Mouse (Mus musculus): ENCODE data around the gene Ndufaf1. TPM values are rescaled to one million over a fixed set of nuclear protein-coding genes. Genes with fewer than 3 reads are reported as not detected.
"Not testable (repeated sequence)": the region's sequence is repeated elsewhere in the genome, so short reads cannot be mapped to it uniquely, and the experiment has no call there.

Ndufaf1 gene
- polyA plus RNA-seq, 1 experiment from 2014 or later: 24.3 TPM

DNA sequence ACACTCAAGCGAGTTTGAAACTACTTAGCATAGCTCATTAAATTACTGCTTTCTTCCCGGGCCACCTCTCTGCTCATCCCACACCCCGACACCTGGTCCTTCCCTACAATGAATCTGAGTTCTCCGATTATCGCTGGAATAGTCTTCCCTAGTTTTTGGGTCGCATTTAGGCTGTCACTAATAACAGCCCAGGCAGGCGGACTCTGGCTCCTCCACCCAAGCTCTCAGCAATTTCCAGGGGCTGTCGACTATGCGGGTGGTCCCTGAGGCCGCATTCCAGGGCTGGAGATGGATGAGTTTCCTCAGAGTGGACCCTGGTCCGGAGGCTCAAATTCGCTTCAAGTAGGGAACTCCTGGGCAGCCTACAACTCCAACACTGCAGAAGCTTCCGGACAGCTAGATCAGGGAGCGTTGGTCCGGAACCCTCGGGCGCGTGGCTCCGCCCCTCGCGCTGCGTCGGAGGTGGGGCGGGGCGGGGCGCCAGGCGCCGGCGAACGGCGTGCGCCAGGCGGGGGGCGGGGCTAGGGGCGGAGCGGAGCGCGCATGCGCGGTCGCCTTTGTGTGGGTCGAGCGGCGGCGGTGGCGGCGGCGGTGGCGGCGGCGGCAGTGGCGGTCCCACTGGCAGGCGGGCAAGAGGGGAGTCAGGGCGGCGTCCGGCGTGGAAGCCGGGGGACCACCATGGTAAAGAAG lies 12.0 kb upstream of the Ndufaf1 start, which contains the start of gene Rtf1:
Gene Rtf1 (plus strand): TSS at position 544 of the 690 bp plus-strand sequence.
- H3K4me2 ChIP-seq (replicated peaks; ENCODE audit: low read depth): peak within 1 kb of the TSS; percentile 86
- H3K9me3 ChIP-seq (ENCODE audit: control insufficient read depth): no peaks in the 10 kb centered on the region
- TF ChIP-seq CTCF (IDR thresholded peaks at IDR 0.05; ENCODE audit: low read depth): no peak
- H3K9ac ChIP-seq (ENCODE audit: low read depth, low read length): peak within 1 kb of the TSS; percentile 89
- H3K36me3 ChIP-seq (ENCODE audit: control insufficient read depth, insufficient read depth): no peaks in the 10 kb centered on the region
- 0 out of 2 replicates have a peak, but pooled peaks cover 4% of the 10 kb centered on the region for H3K4me1 ChIP-seq (replicated peaks; ENCODE audit: control insufficient read depth, insufficient read depth, low read length)
- ATAC-seq: peak; percentile 96
- peak within 1 kb of the TSS; percentile 88 for H3K27ac ChIP-seq (ENCODE audit: low read depth, low read length)
- no peaks in the 10 kb centered on the region for H3K27me3 ChIP-seq (replicated peaks; ENCODE audit: control insufficient read depth, insufficient read depth, low read length)
- WGBS: under 1% methylated on average over 57 of the region's 58 CpGs
- peak within 1 kb of the TSS; percentile 89 for H3K4me3 ChIP-seq (ENCODE audit: low read depth, low read length)

- no peaks in the 10 kb centered on the region for H3K36me3 ChIP-seq (ENCODE audit: control insufficient read depth, insufficient read depth)
- WGBS: 12% methylated on average over 7 of the region's 7 CpGs
- H3K9me3 ChIP-seq (ENCODE audit: control insufficient read depth): no peaks in the 10 kb centered on the region
- no peak overlapping the region for H3K9ac ChIP-seq (ENCODE audit: low read depth, low read length)
- H3K27ac ChIP-seq (ENCODE audit: low read depth, low read length): no peak overlapping the region
- peak; percentile 78 for TF ChIP-seq CTCF (IDR thresholded peaks at IDR 0.05; ENCODE audit: low read depth)
- H3K4me1 ChIP-seq (replicated peaks; ENCODE audit: control insufficient read depth, insufficient read depth, low read length): no peaks in the 10 kb centered on the region
- H3K27me3 ChIP-seq (replicated peaks; ENCODE audit: control insufficient read depth, insufficient read depth, low read length): no peaks in the 10 kb centered on the region
- no peak overlapping the region for H3K4me2 ChIP-seq (replicated peaks; ENCODE audit: low read depth)
- no peak for ATAC-seq
- no peak overlapping the region for H3K4me3 ChIP-seq (ENCODE audit: low read depth, low read length)
Observed at GRCm38 (mm10) chr2:119669010-119669409, 6.4 kb upstream of the Ndufaf1 start.

DNA sequence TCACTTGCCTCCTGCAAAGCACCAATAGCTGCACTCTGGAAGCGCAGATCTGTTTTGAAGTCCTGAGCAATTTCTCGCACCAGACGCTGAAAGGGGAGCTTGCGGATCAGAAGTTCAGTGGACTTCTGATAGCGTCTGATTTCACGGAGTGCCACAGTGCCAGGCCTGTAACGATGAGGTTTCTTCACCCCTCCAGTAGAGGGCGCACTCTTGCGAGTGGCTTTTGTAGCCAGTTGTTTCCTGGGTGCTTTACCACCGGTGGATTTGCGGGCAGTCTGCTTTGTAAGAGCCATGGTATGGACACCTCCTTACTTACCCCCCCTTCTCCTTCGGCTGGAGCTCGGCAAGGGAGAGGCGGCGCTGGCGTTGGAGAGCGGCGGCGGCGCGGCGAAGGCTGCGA lies 3.1 kb upstream of the Ndufaf1 start:
- ATAC-seq: not testable (repeated sequence)

GRCm38 (mm10) chr2:119644254-119644653 lies 18.4 kb downstream of the Ndufaf1 start:
- Histone ChIP-seq H3K27me3 (replicated peaks; ENCODE audit: control insufficient read depth, insufficient read depth, low read length) (no peaks in the 10 kb centered on the region), H3K4me2 (replicated peaks; ENCODE audit: low read depth) (no peak overlapping the region), H3K36me3 (ENCODE audit: control insufficient read depth, insufficient read depth) (peaks cover 75% of the 10 kb centered on the region), H3K9me3 (ENCODE audit: control insufficient read depth) (no peaks in the 10 kb centered on the region), H3K27ac (ENCODE audit: low read depth, low read length) (no peak overlapping the region), H3K4me3 (ENCODE audit: low read depth, low read length) (no peak overlapping the region), H3K4me1 (replicated peaks; ENCODE audit: control insufficient read depth, insufficient read depth, low read length) (no peaks in the 10 kb centered on the region), H3K9ac (ENCODE audit: low read depth, low read length) (no peak overlapping the region)
- no peak for TF ChIP-seq CTCF (IDR thresholded peaks at IDR 0.05; ENCODE audit: low read depth)
- no peak for ATAC-seq
- WGBS: 94% methylated on average over 5 of the region's 5 CpGs

More for the DNA sequence above, 3.1 kb upstream of the Ndufaf1 start:
- not testable (repeated sequence) for H3K36me3 ChIP-seq (ENCODE audit: control insufficient read depth, insufficient read depth); H3K27me3 ChIP-seq (replicated peaks; ENCODE audit: control insufficient read depth, insufficient read depth, low read length); H3K27ac ChIP-seq (ENCODE audit: low read depth, low read length); H3K4me1 ChIP-seq (replicated peaks; ENCODE audit: control insufficient read depth, insufficient read depth, low read length); H3K4me2 ChIP-seq (replicated peaks; ENCODE audit: low read depth); H3K4me3 ChIP-seq (ENCODE audit: low read depth, low read length); H3K9ac ChIP-seq (ENCODE audit: low read depth, low read length); H3K9me3 ChIP-seq (ENCODE audit: control insufficient read depth)
- 77% methylated on average over 20 of the region's 23 CpGs for WGBS
- TF ChIP-seq CTCF (IDR thresholded peaks at IDR 0.05; ENCODE audit: low read depth): peak; percentile 42

DNA sequence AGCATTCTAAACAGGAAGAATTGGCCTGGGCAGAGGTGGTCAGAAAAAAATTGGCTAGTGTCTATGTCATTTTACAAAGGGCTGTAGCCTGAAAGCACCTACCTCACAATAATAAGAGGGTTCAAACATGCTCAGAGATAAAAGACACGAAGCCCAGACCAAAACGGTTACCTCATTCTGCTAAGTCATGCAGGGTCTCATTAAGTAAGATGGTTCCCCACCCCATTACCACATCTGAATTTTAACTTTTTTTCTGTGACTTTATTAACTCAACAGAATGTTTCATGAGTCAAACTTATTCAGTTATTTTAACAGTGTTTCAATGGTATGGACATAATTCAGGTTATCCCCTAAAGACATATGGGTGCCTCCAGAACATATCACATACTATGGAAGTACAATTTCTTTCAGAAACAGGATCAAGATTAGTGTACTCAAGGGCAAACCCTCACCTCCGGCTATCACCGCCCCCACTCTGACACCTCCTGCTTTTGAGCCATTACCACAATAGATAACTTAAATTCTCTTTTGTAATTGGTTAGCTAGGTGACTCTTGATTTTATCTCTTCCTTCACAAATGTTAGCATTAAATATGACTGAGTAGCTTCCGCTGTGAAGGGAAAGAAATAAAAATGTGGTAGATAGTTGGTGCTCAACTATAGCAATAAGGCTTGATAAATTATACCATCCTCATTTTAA lies 21.3 kb downstream of the Ndufaf1 start:
- TF ChIP-seq CTCF (IDR thresholded peaks at IDR 0.05; ENCODE audit: low read depth): no peak
- Histone ChIP-seq H3K9me3 (ENCODE audit: control insufficient read depth) (no peaks in the 10 kb centered on the region), H3K27me3 (replicated peaks; ENCODE audit: control insufficient read depth, insufficient read depth, low read length) (no peaks in the 10 kb centered on the region), H3K27ac (ENCODE audit: low read depth, low read length) (no peak overlapping the region), H3K36me3 (ENCODE audit: control insufficient read depth, insufficient read depth) (peaks cover 72% of the 10 kb centered on the region), H3K9ac (ENCODE audit: low read depth, low read length) (no peak overlapping the region), H3K4me1 (replicated peaks; ENCODE audit: control insufficient read depth, insufficient read depth, low read length) (no peaks in the 10 kb centered on the region), H3K4me3 (ENCODE audit: low read depth, low read length) (no peak overlapping the region), H3K4me2 (replicated peaks; ENCODE audit: low read depth) (no peak overlapping the region)
- no peak for ATAC-seq
- WGBS: 96% methylated on average over 5 of the region's 5 CpGs

DNA sequence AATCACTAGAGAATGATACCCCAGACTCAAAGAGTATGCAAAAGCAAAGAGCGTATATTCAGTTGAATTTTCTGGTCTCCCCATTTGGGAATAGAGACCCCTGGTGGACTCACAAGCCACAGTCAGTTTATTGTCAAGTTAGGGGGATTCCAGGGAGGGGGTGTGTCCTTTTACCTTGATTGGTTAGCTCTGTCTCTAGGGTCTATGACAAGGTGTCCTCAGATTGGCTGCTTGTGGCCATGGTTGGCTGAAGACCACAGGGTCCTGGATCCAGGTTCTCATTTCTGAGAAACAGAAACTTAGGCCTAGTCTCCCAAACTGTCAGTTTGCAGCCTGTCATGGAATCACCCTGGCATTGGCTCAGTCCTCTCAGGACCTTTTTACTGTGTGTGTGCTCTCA lies 25.8 kb downstream of the Ndufaf1 start:
- peak; percentile 26; the same call in 1 of the 2 replicates for TF ChIP-seq CTCF (IDR thresholded peaks at IDR 0.05; ENCODE audit: low read depth)
- H3K36me3 ChIP-seq (ENCODE audit: control insufficient read depth, insufficient read depth): peaks cover 59% of the 10 kb centered on the region
- ATAC-seq: no peak
- no peaks in the 10 kb centered on the region for H3K9me3 ChIP-seq (ENCODE audit: control insufficient read depth)
- H3K9ac ChIP-seq (ENCODE audit: low read depth, low read length): no peak overlapping the region
- H3K27me3 ChIP-seq (replicated peaks; ENCODE audit: control insufficient read depth, insufficient read depth, low read length): no peaks in the 10 kb centered on the region
- H3K4me2 ChIP-seq (replicated peaks; ENCODE audit: low read depth): no peak overlapping the region
- no peak overlapping the region for H3K27ac ChIP-seq (ENCODE audit: low read depth, low read length)
- 83% methylated on average over 1 of the region's 1 CpGs for WGBS
- no peak overlapping the region for H3K4me3 ChIP-seq (ENCODE audit: low read depth, low read length)
- H3K4me1 ChIP-seq (replicated peaks; ENCODE audit: control insufficient read depth, insufficient read depth, low read length): no peaks in the 10 kb centered on the region

Data from intestine, postnatal 0 days (tissue).